Mouse (Mus musculus): ENCODE measurements around the gene Lrrc10b. TPM values are rescaled to one million over a fixed set of nuclear protein-coding genes. Genes with fewer than 3 reads are reported as not detected.

Gene Lrrc10b
- total RNA-seq (2023) = 1.5 to 3.5 TPM (median 1.8 TPM) in 4 replicates

DNA sequence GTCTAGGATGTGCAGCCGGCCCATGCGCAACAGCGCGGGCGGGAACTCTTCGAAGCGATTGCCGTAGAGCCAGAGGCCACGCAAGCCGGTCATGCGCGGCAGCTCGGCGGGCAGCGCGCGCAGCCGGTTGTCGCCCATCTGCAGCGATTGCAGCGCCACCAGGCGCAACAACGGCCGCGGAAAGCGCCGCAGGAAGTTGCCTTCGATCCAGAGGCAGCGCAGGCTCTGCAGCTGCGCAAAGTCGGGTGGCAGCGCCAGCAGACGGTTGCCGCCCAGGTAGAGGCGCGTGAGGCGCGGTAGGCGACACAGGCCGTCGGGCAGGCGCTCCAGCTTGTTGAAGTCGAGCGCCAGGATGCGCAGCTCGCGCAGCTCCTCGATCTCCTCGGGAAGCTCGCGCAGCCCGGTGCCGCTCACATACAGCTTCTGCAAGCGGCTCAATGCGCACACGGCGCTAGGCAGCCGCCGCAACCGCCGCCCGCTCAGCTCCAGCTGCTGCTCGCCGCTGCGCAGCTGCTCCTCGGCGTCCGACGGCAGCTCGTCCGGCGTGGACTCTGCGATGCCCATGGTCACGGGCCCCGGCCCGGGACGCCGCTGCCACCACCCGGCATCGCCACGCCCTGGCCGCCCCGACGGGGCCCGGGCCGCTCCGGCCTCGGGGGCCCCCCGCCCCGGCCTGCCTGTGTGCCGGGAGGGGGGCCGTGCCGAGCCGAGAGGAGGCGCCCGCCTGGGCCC is at the start of gene Lrrc10b:
Gene Lrrc10b (minus strand): TSS at position 722 of the 732 bp plus-strand sequence.

DNA sequence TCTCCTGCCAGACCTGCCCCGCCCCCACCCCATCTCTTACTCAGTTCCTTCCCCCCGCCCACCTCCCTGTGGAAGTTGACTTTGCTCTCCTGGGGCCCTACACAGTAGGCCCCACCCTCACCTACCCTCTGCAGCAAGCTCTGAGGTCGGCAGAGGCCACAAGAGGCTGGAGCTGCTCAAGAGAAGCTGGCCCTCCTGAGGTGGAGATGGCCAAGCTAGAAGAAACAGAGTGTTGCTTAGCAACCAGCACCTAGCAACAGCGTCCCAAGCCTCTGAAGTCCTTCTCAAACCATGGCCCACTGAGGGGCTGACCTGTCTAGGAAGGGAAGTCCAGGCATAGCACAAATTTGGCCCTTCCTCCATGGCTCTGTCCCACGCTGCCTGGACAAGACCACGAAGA is 25.4 kb upstream of the Lrrc10b start, which contains the start of gene Ppp1r32:
Gene Ppp1r32 (minus strand): TSS at position 226 of the 400 bp plus-strand sequence.

Other genes with a start within 250 kb of the Lrrc10b start
- 0.24 TPM in 1 of 4 replicates, not detected in the others for gene Myrf, start 216.7 kb downstream of the Lrrc10b start, total RNA-seq (2023)
- 0.09 TPM in 1 of 4 replicates, not detected in the others for gene Dagla, start 152.6 kb downstream of the Lrrc10b start, total RNA-seq (2023)
- gene Syt7, start 68.4 kb downstream of the Lrrc10b start, total RNA-seq (2023) = not detected in 4 replicates
- 5.1 to 6.7 TPM (median 5.9 TPM) in 4 replicates for gene Ppp1r32, start 25.5 kb upstream of the Lrrc10b start, total RNA-seq (2023)
- 172 to 176 TPM (median 175 TPM) in 4 replicates for gene Cpsf7, start 67.8 kb upstream of the Lrrc10b start, total RNA-seq (2023)
- gene Sdhaf2, start 68.7 kb upstream of the Lrrc10b start, total RNA-seq (2023) = 55.9 to 71.1 TPM (median 63.4 TPM) in 4 replicates
- 7.9 to 13.0 TPM (median 9.0 TPM) in 4 replicates for gene Tmem216, start 98.8 kb upstream of the Lrrc10b start, total RNA-seq (2023)
- gene Cyb561a3, start 119.7 kb upstream of the Lrrc10b start, total RNA-seq (2023) = 188 to 204 TPM (median 196 TPM) in 4 replicates
- 6.6 to 10.6 TPM (median 8.2 TPM) in 4 replicates for gene Tmem138, start 119.9 kb upstream of the Lrrc10b start, total RNA-seq (2023)
- gene Ddb1, start 147.9 kb upstream of the Lrrc10b start, total RNA-seq (2023) = 162 to 176 TPM (median 168 TPM) in 4 replicates
- 3.2 to 6.2 TPM (median 4.1 TPM) in 4 replicates for gene Tkfc, start 148.2 kb upstream of the Lrrc10b start, total RNA-seq (2023)
- 0.36 to 1.3 TPM (median 0.75 TPM) in 3 of 4 replicates, not detected in the other for gene Vwce, start 176.7 kb upstream of the Lrrc10b start, total RNA-seq (2023)
- not detected in 4 replicates for gene Pga5, start 220.6 kb upstream of the Lrrc10b start, total RNA-seq (2023)
- 19.0 to 23.7 TPM (median 23.0 TPM) in 4 replicates for gene Vps37c, start 231.3 kb upstream of the Lrrc10b start, total RNA-seq (2023)

All from B cell, adult 62 days (primary cell).